Mouse (Mus musculus): ENCODE results near the gene Tusc2.
A peak's percentile ranks its signal among the peaks of the same experiment; 100 is the strongest.
"Not testable (repeated sequence)": the region's sequence is repeated elsewhere in the genome, so short reads cannot be mapped to it uniquely, and the experiment has no call there.

The Tusc2 gene

DNA sequence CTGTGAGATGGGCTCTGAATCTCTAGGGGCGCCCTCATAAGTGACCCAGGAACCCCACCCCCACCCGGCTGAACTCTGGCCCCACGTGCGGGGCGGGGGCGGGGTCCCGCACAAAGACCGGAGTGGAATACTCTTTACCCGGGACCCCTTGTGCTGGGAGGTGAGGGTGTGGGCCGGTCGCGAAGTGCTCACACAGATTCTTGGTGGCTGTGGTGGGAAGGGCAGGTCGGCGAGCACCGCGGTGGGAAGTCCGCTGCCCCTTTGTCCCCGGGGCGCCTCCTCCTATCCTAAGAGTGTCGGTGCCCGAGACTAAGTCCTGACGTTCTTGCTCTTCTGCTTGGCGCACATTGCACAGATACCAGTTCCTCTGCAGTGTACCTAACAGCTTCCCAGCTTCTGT lies 6.2 kb downstream of the Tusc2 start:
- DNase-seq: no peak

DNA sequence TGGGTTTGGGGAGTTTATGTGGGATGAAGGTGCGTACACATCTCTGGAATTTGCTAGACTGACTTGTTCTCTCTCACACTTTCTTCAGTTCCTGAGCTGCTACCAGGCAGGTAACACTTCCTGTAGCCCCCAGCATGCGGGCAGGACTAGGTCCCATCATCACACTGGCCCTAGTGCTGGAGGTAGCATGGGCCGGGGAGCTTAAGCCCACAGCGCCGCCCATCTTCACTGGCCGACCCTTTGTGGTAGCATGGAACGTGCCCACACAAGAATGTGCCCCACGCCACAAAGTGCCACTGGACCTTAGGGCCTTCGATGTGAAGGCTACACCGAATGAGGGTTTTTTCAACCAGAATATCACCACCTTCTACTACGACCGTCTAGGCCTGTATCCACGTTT lies 7.0 kb downstream of the Tusc2 start:
- no peak for DNase-seq

DNA sequence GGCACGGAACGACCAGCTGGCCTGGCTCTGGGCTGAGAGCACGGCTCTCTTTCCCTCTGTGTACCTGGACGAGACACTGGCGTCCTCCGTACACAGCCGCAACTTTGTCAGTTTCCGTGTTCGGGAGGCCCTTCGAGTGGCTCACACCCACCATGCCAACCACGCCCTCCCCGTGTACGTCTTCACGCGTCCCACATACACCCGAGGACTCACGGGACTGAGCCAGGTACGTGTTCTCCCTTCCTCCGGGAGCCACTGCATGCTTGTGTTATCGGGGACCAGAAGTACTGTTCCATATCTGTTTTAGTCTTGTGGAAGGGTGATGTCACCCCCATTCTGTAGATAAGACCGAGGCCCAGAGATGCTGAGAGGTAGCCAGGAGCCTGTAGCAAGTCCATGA lies 7.8 kb downstream of the Tusc2 start:
- DNase-seq: no peak

DNA sequence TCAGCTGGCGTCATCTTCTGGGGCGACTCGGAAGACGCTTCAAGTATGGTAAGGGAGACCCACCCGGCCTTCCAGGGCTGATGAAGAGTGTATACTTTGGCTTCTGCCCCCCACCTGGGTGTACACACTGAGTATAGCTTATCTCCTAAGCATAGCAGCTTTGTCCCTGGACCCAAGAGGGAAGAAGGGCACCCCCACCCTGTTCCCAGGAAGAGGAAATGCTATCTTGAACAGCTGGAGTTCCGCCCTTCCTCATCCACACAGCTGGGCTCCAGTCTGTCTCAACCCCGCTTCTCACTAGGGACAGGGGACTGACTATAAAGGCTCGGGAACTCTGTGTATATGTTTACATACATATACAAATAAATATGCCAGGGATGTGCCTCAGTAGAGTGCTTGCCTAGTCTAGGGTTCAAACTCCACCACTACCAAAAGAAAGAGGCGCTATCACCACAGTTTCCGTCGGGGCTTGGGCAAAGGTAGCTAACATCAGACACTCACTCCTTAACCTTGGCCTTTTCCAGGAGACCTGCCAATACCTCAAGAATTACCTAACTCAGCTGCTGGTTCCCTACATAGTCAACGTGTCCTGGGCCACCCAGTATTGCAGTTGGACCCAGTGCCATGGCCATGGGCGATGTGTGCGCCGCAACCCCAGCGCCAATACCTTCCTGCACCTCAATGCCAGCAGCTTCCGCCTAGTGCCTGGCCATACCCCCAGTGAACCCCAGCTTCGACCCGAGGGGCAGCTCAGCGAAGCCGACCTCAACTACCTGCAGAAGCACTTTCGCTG lies 8.7 kb downstream of the Tusc2 start:
- DNase-seq: peak in 1 of 2 experiments; percentile 64

DNA sequence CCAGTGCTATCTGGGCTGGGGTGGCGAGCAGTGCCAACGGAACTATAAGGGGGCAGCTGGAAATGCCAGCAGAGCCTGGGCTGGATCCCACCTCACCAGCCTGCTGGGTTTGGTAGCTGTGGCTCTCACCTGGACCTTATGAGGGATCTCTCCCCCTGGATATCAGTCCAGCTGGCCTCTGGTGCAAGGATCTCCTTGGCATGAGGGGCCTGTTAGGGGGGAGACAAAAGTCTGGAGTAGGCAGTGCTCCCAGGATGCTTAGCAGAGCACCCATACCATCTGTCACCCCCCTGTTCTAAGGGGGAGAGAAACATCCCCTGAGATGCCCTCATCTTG lies 9.2 kb downstream of the Tusc2 start:
- DNase-seq: no peak

DNA sequence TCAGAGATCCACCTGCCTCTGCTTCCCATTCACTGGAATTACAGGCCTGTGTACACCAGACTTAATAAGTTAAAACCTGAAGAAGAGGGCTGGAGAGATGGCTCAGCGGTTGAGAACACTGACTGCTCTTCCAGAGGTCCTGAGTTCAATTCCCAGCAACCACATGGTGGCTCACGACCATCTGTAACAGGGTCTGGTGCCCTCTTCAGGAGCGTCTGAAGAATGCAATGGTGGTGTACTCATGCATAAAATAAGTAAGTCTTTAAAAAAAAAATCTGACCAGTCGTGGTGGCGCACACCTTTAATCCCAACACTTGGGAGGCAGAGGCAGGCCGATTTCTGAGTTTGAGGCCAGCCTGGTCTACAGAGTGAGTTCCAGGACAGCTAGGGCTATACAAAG lies 10.7 kb downstream of the Tusc2 start:
- not testable (repeated sequence) for DNase-seq

DNA sequence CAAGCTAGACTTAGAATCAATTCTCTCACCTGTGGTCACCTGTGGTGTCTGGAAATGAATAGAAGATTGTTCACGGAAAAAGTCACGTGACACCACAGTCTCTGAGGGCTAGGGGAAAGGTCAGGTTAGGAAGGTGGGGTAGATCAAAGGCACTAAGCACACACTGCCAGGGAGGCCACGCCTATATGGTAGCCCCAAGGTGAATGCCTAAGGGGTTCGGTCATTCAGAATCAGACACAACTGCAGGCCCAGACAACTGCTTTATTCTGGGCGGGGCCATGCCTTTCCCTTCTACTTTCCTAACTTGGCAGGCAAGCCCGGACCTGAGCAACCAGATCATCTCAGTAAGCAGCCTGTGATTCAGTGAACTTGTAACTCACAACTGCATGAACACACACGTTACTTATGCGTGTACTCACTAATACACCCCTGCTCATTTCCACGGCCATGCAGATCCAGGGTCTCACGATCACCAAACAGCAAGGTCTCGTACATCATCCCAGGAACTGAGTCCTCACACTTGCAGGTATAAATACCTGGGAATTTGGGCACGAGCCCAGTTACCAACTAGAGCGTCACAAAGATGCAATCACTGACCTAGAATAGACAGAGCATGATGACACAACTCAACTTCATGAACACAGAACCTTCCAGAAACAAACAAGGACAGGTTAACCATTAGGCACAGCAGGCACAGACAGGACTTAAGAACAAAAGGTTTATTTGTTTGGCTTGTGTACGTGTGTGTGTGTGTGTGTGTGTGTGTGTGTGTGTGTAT lies 12.7 kb downstream of the Tusc2 start:
- DNase-seq: no peak

DNA sequence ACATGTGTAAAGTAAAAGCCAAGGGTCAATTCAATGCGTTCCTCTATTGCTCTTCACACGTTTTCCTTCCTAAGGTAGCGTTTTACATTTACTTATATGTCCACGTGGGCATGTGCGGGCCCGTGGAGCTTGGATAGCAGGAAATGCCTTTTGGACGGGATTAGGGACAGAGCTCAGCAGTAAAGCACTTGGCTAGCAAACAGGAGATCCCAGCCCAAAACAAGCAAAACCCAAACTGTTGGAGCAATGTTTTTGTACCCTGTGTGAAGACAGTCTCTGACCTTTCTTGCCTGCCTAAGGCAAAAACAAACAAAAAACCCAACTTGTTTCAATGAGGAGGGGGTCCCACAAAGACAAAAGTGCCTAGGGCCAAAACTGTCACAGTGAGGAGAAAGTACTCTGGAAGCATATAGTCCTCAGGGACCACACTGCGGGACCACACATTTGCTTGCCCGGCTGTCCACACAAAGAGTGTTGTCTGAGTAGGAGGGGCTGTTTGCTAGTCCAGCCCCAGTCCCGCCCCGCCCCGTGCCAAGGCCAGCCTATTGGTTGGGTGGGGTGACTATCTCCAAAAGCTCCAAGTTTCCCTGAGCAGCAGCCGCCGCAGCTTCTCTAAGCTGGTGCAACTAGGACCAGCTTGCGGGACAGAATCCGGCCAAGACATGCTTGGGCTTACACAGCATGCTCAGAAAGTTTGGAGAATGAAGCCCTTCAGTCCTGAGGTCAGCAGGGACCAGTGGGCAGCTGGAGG lies 13.5 kb downstream of the Tusc2 start, which contains the start of gene Hyal1:
Hyal1 (plus strand) TSS at position 571 of the 751 bp plus-strand sequence.
- DNase-seq: peak; percentile 80 to 86

DNA sequence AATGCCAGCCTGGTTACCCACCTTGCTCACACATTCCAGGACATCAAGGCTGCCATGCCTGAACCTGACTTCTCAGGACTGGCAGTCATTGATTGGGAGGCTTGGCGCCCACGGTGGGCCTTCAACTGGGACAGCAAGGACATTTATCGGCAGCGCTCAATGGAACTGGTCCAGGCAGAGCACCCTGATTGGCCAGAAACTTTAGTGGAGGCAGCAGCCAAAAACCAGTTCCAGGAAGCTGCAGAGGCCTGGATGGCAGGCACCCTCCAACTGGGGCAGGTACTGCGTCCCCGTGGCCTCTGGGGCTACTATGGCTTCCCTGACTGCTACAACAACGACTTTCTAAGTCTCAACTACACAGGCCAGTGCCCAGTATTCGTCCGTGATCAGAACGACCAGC lies 14.8 kb downstream of the Tusc2 start:
- no peak for DNase-seq

DNA sequence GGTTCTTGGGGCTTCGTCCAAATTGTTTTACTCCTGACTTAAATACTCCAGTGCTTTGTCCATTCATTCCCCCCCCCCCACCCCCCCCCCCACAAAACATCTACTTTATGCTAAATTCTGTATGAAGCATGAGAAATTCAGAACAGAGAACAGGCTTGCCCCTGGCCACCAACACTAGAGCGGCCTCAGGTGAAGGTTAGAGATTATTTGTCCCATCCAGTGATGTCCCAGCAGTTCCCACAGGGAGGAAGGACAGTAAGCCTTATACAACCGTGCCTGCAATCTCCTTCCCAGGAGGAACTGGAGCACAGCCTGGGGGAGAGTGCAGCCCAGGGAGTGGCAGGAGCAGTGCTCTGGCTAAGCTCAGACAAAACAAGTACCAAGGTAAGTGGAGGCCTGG lies 15.5 kb downstream of the Tusc2 start, which contains the start of gene Naa80:
Naa80 (plus strand) TSS at position 301 of the 400 bp plus-strand sequence.
- DNase-seq: no peak

DNA sequence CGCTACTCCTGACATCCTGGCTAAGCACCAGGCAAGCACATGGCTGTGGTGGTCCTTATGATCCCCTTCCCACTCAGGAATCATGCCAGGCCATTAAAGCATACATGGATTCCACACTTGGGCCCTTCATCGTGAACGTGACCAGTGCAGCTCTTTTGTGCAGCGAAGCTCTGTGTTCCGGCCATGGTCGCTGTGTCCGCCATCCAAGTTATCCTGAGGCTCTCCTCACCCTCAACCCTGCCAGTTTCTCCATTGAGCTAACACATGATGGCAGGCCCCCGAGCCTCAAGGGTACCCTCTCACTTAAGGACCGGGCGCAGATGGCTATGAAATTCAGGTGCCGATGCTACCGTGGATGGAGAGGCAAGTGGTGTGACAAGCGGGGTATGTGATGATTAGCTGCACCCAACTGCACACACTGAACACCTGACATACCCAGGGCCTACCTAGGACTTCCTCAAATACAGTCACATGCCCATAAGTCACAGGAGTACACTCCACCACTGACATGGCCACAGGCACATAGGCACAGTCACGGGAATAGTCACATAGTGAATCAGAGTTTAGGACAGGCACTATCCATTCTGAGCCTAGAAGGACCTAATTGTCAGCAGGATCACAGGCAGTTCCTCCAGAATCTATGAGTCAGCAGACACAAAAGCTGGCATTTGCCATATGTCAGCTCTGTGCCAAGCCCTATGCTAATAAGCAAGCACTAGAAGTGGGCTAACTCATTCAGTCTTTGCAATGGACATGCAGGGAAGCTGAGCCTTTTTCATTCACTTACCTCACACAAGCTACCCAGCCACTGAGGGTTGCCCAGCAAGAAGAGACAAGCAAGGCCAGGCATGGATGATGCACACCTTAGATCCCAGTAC lies 16.2 kb downstream of the Tusc2 start:
- DNase-seq: no peak

DNA sequence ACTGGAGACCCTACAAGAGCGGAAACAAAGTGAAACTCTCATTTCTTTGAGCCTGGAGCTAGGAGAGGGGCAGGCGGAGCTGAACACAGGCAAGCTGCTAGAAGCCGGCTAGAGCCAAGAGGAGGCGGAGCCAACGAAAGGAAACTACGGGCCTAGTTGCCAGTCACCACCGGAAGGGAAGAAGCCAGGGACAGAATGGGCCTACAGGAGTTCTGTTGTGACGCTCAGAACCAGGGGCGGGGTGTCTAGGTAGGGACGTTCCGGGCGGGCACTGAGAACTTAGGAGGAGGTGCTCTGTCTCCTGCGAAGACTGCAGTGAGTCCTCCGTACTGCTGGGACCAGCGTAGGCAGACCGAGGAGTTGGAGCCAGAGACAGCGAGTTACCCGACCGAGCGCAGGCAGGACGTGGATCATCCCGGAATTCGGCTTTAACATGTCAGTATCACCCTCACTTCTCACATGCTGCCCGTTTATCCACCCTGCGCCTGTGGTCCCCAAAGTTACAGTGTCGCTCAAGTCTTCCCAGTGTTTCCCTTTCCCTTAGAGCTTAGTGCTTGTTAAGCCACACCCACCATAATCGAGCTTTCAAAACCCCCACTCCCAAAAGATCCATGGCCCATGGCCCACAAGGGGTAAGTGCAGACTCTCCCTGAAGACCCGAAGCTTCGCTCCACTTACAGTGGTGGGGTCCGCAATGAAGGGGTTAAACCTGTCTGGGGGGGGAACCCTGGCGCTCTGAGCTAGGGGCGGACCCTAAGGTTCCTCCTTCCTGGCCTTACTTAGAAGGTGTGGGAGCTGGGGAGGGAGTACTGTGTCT lies 17.7 kb downstream of the Tusc2 start, which contains the start of gene Hyal3:
Hyal3 (plus strand) TSS at position 318 of the 817 bp plus-strand sequence.
- DNase-seq: peak; percentile 95 to 96

DNA sequence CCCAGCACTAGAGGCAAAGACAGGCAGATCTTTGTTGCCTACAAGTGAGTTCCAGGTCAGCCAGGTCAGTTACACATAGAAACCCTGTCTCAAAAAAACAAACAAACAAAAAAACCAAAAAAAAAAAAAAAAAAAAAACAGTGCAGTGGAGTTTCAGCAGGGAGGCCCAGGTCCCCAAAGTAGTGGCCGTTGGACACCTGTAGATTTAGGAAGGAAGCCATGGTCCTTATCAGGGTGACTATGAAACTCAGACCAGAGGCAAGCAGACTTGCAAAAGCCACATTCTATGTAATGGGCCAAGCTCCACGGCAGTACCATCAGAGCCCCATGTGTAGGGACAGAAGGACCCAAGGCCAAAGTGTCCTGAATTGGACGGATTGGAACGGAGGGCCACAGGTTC lies 18.5 kb downstream of the Tusc2 start:
- no peak for DNase-seq

DNA sequence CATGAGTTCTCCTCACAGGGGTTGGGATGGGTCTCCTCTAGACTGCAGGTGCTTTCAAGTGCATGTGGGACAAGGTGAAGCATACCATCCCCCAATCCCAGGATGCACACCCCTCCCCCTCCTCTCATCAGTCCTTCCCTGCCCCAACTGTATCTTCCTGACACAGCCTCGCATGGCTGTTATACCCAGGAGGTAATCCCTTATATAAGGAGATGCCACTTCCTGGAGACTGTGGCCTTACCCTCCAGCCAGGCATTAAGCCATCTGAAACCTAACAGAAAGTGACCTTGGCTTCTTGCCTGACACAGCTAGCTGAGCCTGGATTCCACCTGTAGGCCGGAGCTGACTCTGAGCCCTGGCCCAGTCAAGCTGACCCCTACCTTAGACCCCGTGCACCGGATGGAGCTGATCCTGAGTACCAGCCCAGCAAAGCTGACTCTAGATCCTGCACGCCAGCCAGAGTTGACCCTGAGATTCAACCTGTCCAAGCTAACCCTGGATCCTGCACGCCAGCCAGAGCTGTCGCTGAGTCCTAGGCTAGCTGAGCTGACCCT lies 19.5 kb downstream of the Tusc2 start:
- peak in 1 of 2 experiments; percentile 61 for DNase-seq

DNA sequence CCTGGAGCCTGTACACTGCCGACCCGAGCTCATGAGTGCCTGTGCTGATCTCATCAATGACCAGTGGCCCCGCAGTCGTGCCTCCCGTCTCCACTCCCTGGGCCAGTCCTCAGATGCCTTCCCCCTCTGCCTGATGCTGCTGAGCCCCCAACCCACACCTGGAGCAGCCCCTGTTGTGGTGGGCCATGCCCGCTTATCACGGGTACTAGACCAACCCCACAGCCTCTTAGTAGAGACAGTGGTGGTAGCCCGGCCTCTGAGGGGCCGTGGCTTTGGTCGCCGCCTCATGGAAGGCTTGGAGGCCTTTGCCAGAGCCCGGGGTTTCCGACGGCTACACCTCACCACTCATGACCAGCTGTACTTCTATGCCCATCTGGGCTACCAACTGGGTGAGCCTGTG lies 20.1 kb downstream of the Tusc2 start:
- DNase-seq: no peak

DNA sequence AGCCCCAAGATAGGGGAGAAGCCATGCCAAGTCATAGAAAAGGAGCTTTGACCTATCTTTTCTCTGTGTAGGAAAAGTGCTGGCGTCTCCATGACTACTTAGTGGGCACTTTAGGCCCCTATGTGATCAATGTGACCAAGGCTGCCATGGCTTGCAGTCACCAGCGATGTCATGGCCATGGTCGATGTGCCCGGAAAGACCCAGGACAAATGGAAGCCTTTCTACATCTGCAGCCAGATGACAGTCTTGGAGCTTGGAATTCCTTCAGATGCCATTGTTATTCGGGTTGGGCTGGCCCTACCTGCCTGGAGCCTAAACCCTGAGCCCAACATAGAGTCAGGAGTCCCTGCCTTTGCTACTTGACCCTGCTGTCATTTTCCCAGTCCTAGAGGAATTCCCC lies 23.4 kb downstream of the Tusc2 start:
- DNase-seq: no peak

DNA sequence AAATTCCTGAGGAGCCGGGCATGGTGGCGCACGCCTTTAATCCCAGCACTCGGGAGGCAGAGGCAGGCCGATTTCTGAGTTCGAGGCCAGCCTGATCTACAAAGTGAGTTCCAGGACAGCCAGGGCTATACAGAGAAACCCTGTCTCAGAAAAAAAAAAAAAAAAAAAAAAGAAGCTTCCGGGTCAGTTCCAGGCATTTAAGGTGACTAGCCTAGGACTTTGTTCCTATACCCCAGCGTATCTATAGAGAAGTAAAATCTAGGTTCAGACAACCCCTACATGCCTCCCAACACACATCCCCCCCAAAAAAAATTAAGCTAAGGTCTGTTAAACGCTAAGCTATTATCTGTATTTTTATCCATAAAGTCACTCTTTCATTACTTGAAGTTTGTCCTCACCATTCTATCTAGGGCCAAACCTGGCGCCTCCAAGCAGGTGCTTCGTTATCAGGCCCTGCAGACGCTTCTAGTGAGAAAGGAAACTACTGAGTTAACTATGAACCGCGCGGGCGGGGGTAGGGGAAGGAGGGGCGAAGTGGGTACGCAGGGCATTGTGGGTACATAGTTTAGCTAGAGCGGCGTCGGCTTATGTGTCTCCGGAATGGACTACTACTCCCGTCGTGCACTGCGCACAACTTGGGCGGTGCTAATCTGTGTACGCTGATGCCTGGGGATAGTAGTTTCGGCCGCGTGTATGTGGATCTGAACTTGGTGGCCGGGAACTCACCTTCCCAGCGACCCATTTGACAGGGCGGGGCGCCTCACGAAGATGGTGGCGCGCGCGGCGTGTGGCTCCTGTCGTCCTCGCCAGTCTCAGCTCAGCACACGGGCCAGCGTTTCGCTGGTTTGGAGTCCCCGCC lies 24.1 kb downstream of the Tusc2 start, which contains the start of gene Ifrd2:
Ifrd2 (plus strand) TSS at position 669 of the 859 bp plus-strand sequence.
- peak; percentile 99 for DNase-seq

DNA sequence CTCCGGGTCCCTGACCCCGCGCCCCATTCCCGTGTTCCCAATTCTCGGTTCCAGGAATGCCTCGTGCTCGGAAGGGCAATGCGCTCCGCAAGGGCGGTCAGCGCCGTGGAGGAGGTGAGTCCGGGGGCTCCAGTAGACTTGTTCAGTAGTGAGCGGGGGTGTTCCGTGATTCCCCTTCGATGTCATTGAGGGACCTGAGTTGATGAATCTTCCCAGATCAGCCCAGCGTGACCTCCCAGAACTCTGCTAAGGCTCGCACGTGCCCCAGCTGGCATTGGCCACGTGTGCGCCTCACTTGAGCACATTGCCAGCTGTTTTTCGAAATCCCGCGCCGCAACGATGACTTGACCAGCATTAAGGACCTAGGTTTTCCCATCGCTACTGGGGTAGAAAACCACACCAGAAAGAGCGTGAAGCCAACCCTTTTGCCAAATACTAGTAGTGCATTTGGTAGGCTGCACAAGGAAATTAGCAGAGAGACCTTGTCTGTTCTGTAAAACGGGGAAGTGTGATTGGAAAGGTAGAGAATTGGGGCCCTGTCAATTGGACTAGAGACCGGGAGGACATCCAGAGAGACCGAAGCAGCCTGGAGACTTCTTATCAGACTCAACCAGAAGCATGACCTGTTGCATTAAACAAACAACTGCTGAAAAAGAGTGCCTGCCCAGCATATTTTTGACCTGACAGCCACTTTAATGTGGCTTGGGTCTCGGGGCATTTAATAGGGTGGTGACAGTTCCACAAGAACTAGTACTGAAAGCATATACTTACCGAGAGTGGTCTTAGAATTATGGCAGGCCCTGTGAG lies 25.0 kb downstream of the Tusc2 start:
- DNase-seq: peak; percentile 75 to 76
